Comparison of ENCODE assay signal across 10 mouse cellular contexts in the genomic region with DNA sequence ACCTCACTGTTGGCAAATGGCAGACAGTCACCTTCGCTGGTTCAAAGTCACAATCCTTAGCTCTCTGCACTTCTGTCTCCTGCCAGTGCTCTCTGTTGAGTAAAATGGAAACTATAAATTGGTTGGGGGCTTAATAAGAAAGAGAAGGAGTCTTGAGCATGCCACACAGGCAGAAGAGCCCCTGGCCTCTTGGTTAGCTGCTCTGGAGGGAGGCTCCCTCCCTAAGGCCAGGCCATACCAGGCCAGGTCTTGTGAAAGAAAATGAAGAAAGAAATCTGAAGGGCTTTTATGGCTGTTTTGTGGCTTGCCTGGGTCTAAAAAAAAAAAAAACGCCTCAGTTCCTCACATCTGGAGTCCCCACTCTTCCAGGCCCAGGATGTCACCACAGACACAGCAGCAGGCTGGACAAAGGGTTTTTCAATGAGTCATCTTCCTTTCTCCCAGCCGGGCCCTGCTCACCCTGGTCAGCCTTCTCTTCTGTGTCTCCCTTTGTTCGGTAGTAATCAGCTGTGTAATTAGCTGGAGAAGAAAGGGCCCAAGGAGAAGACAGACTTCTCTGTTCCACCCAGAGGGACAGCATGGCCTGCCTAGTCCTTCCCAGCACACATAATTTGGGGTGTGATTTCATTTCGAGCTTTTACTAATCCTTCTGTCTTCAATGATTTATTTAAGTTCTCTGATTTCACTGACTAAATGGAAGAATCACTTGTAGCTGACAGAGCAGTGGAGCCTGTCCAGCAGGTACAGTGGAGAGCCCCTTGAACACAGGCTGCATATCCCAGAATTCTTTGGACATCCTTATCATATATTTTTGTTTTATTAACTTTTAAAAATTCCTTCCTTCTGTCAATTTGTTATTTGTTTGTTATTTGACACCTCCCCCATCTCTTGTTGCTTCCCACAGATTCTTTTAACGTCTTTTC.
DNase-seq lines count a peak whose midpoint lies in the region; ATAC-seq lines count a peak whose summit lies in the region.
"Had no signal": no experiment of that assay in that cellular context is flagged by ENCODE, and none has a peak within 500 bp of the region (broad histone marks: within the 10 kb centered on the region; RNA-seq: fewer than 3 reads in every experiment).

No protein-coding gene starts in this region.

- no peak overlapping the region for H3K9ac ChIP-seq in liver, embryonic 11.5 days (ENCODE audit: low read depth, low read length)
- no peak overlapping the region for H3K9ac ChIP-seq in embryonic facial prominence, embryonic 14.5 days (ENCODE audit: low read depth, low read length)
- 0 out of 2 replicates have a peak overlapping the region, but pooled peaks have one; percentile 23 for H3K9ac ChIP-seq in limb, embryonic 11.5 days (ENCODE audit: low read length)
- H3K9ac ChIP-seq: liver, embryonic 15.5 days had no signal

- H3K36me3 ChIP-seq in liver, embryonic 11.5 days (ENCODE audit: control insufficient read depth, insufficient read depth, low read length) = no peaks in the 10 kb centered on the region
- no peaks in the 10 kb centered on the region for H3K36me3 ChIP-seq in embryonic facial prominence, embryonic 14.5 days (ENCODE audit: control insufficient read depth, insufficient read depth, low read length)
- H3K36me3 ChIP-seq in limb, embryonic 11.5 days (ENCODE audit: control insufficient read depth, insufficient read depth, low read length) = no peaks in the 10 kb centered on the region
- H3K36me3 ChIP-seq: liver, embryonic 15.5 days had no signal

- no peak for ATAC-seq in cerebellum, adult (ENCODE audit: insufficient number of reproducible peaks, low FRiP score, low TSS enrichment)
- no peak; the same call in 1 of the 2 replicates for ATAC-seq in liver, embryonic 11.5 days (replicated peaks; ENCODE audit: low FRiP score)
- peak; percentile 77 for ATAC-seq in embryonic facial prominence, embryonic 14.5 days (ENCODE audit: low read depth)
- ATAC-seq in limb, embryonic 11.5 days (ENCODE audit: insufficient number of reproducible peaks, low FRiP score, low TSS enrichment, low read depth) = no peak
- ATAC-seq in megakaryocyte, adult 5-6 weeks (ENCODE audit: poor library complexity, severe bottlenecking) = no peak

- no peaks in the 10 kb centered on the region for H3K4me1 ChIP-seq in liver, embryonic 11.5 days (replicated peaks; ENCODE audit: control insufficient read depth, insufficient read depth, low read length)
- H3K4me1 ChIP-seq in embryonic facial prominence, embryonic 14.5 days (ENCODE audit: control insufficient read depth, insufficient read depth, low read length) = no peaks in the 10 kb centered on the region
- H3K4me1 ChIP-seq in limb, embryonic 11.5 days (ENCODE audit: control insufficient read depth, insufficient read depth, low read length) = 0 out of 2 replicates have a peak, but pooled peaks cover 4% of the 10 kb centered on the region
- H3K4me1 ChIP-seq: liver, embryonic 15.5 days had no signal

- H3K4me2 ChIP-seq in liver, embryonic 11.5 days = no peak overlapping the region
- no peak overlapping the region for H3K4me2 ChIP-seq in embryonic facial prominence, embryonic 14.5 days (ENCODE audit: low read depth, low read length)
- H3K4me2 ChIP-seq in limb, embryonic 11.5 days (ENCODE audit: low read depth, severe bottlenecking) = no peak overlapping the region
- H3K4me2 ChIP-seq: liver, embryonic 15.5 days had no signal

- 30% methylated on average over 6 of the region's 6 CpGs for WGBS in liver, embryonic 11.5 days
- 24% methylated on average over 6 of the region's 6 CpGs for WGBS in embryonic facial prominence, embryonic 14.5 days
- 33% methylated on average over 6 of the region's 6 CpGs for WGBS in limb, embryonic 11.5 days

- no peaks in the 10 kb centered on the region for H3K9me3 ChIP-seq in liver, embryonic 11.5 days (ENCODE audit: control insufficient read depth, low read length)
- no peaks in the 10 kb centered on the region for H3K9me3 ChIP-seq in embryonic facial prominence, embryonic 14.5 days (ENCODE audit: control insufficient read depth, low read length)
- H3K9me3 ChIP-seq in limb, embryonic 11.5 days (ENCODE audit: control insufficient read depth, low read length) = no peaks in the 10 kb centered on the region
- H3K9me3 ChIP-seq: liver, embryonic 15.5 days had no signal

- peak; percentile 8 for DNase-seq in cerebellum, adult 8-10 months
- peak; percentile 33 for DNase-seq in liver, embryonic 11.5 days (ENCODE audit: low spot score)
- no peak for DNase-seq in liver
- DNase-seq in embryonic facial prominence, embryonic 14.5 days (ENCODE audit: low spot score) = peak; percentile 65
- no peak for DNase-seq in limb, embryonic 11.5 days (ENCODE audit: low spot score)
- no peak for DNase-seq in right cerebral cortex, postnatal 4 days

- H3K4me3 ChIP-seq in liver, embryonic 11.5 days (ENCODE audit: low read depth, low read length) = no peak overlapping the region
- H3K4me3 ChIP-seq in embryonic facial prominence, embryonic 14.5 days (ENCODE audit: low read depth, low read length) = no peak overlapping the region
- no peak overlapping the region for H3K4me3 ChIP-seq in limb, embryonic 11.5 days (ENCODE audit: low read depth, low read length)
- H3K4me3 ChIP-seq: erythroblast, embryonic 14.5 days; liver, embryonic 15.5 days had no signal

- no peak overlapping the region for H3K27ac ChIP-seq in liver, embryonic 11.5 days (ENCODE audit: low read depth, low read length)
- no peak overlapping the region for H3K27ac ChIP-seq in embryonic facial prominence, embryonic 14.5 days (replicated peaks; ENCODE audit: low read depth, low read length)
- no peak overlapping the region for H3K27ac ChIP-seq in limb, embryonic 11.5 days (replicated peaks; ENCODE audit: low read depth, low read length)
- H3K27ac ChIP-seq: liver, embryonic 15.5 days had no signal

- no peaks in the 10 kb centered on the region for H3K27me3 ChIP-seq in liver, embryonic 11.5 days (replicated peaks; ENCODE audit: control insufficient read depth, insufficient read depth, low read length)
- H3K27me3 ChIP-seq in embryonic facial prominence, embryonic 14.5 days (replicated peaks; ENCODE audit: control insufficient read depth, insufficient read depth, low read length) = no peaks in the 10 kb centered on the region
- no peaks in the 10 kb centered on the region for H3K27me3 ChIP-seq in limb, embryonic 11.5 days (ENCODE audit: control insufficient read depth, insufficient read depth, low read length)
- H3K27me3 ChIP-seq: liver, embryonic 15.5 days had no signal

Comparison
In these comparisons a context has a peak if more than half of its experiments do, and no peak if none do; other contexts are left out.
1. DNase-seq: peak in cerebellum, adult 8-10 months (single experiment), liver, embryonic 11.5 days (single experiment) and embryonic facial prominence, embryonic 14.5 days (single experiment); none in liver (single experiment), limb, embryonic 11.5 days (single experiment) and right cerebral cortex, postnatal 4 days (single experiment).